Mouse (Mus musculus): ENCODE measurements at regions not wholly inside any gene's neighbourhood (a gene's known extent, or its start where the extent isn't known, plus 50 kb on each side); places are given as distances from the start of the nearest gene placed in this dataset.

GRCm38 (mm10) chr2:117970631-117971030 lies 141.0 kb upstream of the Thbs1 start:
- TF ChIP-seq CTCF (IDR thresholded peaks at IDR 0.05; ENCODE audit: low read depth) = no peak
- TF ChIP-seq EP300 (optimal IDR thresholded peaks at IDR 0.05) = no peak

Data from stomach, postnatal 0 days (tissue).